Mouse (Mus musculus) hindbrain, embryonic 12.5 days (tissue): ENCODE results near the gene Pitx1. TPM values are rescaled to one million over a fixed set of nuclear protein-coding genes. Genes with fewer than 3 reads are reported as not detected.

ENCODE experiments used
- ATAC-seq: fragments of 200-750 bp; cut with Nextera tagmentation; 2 replicates; pipeline ENCODE4 v1.8.0; 2017; ENCODE audit warnings: moderate TSS enrichment; ENCODE audit not compliant: low FRiP score
- H3K27ac ChIP-seq: fragments of 300-500 bp; sonication (generic); 2 replicates; pipeline ENCODE4 v1.5.1; 2016; ENCODE audit warnings: mild to moderate bottlenecking
- H3K27me3 ChIP-seq: fragments of 300-500 bp; sonication (generic); 2 replicates; pipeline ENCODE4 v1.6.1; 2016; ENCODE audit warnings: mild to moderate bottlenecking
- H3K36me3 ChIP-seq: fragments of 300-500 bp; sonication (generic); 2 replicates; pipeline ENCODE4 v1.6.1; 2016; ENCODE audit warnings: mild to moderate bottlenecking
- H3K4me1 ChIP-seq: fragments of 300-500 bp; sonication (generic); 2 replicates; pipeline ENCODE4 v1.6.1; 2016
- H3K4me2 ChIP-seq: fragments of 300-500 bp; sonication (generic); replicated peaks from 2 replicates; pipeline ENCODE4 v1.6.1; 2016; ENCODE audit warnings: mild to moderate bottlenecking
- H3K4me3 ChIP-seq: fragments of 300-500 bp; sonication (generic); 2 replicates; pipeline ENCODE4 v1.5.1; 2016; ENCODE audit warnings: mild to moderate bottlenecking
- H3K9ac ChIP-seq: fragments of 300-500 bp; sonication (generic); 2 replicates; pipeline ENCODE4 v1.6.1; 2016; ENCODE audit warnings: mild to moderate bottlenecking, moderate library complexity
- H3K9me3 ChIP-seq: fragments of 300-500 bp; sonication (generic); replicated peaks from 2 replicates; pipeline ENCODE4 v1.6.1; 2016; ENCODE audit warnings: mild to moderate bottlenecking
- WGBS: fragments of 180-500 bp; shearing (Covaris S2); methylation state at CpG from one replicate; pipeline ENCODE4 v1.1.7; 2016; 5-methylcytosine and 5-hydroxymethylcytosine counted together
- polyA plus RNA-seq: library from polyadenylated mRNA; unstranded; fragments of >200 nt; fragmentation: Nextera tagmentation; extraction: Ambion mirVana; gene quantifications from 2 replicates; pipeline ENCODE4 v1.2.1, GENCODE M21; 2016

Pitx1 gene
- 0.61 and 0.81 TPM in 2 replicates for polyA plus RNA-seq

DNA sequence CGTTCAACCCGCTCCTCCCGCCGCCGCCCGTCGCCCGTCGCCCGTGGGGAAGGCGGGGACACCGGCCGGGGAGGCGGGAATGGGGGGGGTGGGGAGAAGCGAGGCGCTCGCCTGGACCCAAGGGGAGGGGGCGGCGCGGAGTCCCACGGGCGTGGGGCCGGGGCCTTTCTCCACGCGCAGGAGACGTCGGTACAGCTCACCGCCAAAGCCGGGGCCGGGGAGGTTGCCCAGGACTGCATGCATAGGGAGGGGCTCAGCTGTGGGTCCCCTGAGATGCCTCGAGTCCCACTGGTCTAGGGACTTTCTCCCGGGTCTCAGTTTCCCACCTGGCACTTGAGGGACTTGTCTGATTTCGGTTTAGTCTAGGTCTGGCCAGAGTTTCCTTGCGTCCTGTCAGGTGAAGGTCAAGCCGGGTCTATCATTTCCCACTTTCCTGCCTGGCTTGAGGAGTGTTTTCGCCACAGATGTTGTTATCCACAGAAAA is at the start of gene Pitx1:
Gene Pitx1, minus strand, starts transcription at position 51 of the 484 bp plus-strand sequence.
- peaks cover 24% of the 10 kb centered on the region for H3K4me1 ChIP-seq
- ATAC-seq, result no peak
- peaks cover 96% of the 10 kb centered on the region for H3K27me3 ChIP-seq
- no peaks in the 10 kb centered on the region for H3K9me3 ChIP-seq
- H3K9ac ChIP-seq, result no peak within 1 kb of the TSS
- H3K4me3 ChIP-seq, result 0 out of 2 replicates have a peak within 1 kb of the TSS, but pooled peaks have one; percentile 8
- H3K27ac ChIP-seq, result no peak within 1 kb of the TSS
- WGBS, result 3% methylated on average over 25 of the region's 36 CpGs
- no peaks in the 10 kb centered on the region for H3K36me3 ChIP-seq
- H3K4me2 ChIP-seq, result peak within 1 kb of the TSS; percentile 26; the same call in 1 of the 2 replicates

DNA sequence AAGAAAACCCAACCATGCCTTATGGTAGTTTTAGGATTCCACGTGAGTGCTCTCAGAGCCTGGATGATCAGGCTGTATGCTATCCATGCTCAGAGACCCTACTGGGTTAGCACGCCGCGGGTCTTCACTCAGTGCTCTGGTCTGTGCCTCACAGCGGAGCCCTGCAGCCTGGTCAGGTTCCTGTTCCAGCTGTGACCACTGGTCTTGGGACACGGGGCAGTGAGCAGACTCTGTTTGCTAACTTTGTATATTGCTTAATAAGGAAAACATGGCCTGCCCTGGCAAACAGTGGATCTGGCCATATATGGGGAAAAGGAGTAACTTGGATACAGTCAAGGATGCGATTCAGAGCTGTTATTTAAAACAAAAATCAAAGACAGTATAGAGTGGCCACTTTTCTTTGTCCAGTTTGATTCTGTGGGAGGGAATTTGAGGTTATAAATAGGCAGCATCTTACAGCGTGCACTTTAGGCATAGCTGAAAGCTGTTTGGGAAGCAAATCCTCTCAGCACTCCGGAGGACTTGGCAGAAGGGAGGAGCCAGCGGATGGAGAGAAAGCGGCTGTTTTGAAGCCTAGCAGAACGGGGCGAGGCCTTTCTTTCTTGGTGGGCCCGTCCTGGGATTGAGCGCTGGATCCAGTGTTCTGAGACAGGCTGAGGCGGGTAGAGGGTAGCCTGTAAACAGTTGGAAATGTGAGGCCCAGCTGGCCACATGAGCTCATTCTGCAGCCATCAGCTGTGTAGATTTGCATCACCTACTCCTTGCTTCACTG is 45.6 kb upstream of the Pitx1 start:
- Histone ChIP-seq H3K4me3 (no peak overlapping the region), H3K9ac (no peak overlapping the region), H3K27me3 (0 out of 2 replicates have a peak, but pooled peaks cover 5% of the 10 kb centered on the region), H3K36me3 (no peaks in the 10 kb centered on the region), H3K4me2 (no peak overlapping the region), H3K27ac (no peak overlapping the region), H3K9me3 (no peaks in the 10 kb centered on the region), H3K4me1 (no peaks in the 10 kb centered on the region; the same call in 1 of the 2 replicates)
- WGBS, result 68% methylated on average over 16 of the region's 16 CpGs
- ATAC-seq, result no peak

- H3K4me2 ChIP-seq, result no peak overlapping the region
- H3K9me3 ChIP-seq, result no peaks in the 10 kb centered on the region
- H3K36me3 ChIP-seq, result no peaks in the 10 kb centered on the region
- H3K27ac ChIP-seq, result no peak overlapping the region
- no peak for ATAC-seq
- H3K9ac ChIP-seq, result no peak overlapping the region
- 87% methylated on average over 4 of the region's 4 CpGs for WGBS
- H3K4me1 ChIP-seq, result no peaks in the 10 kb centered on the region
- no peak overlapping the region for H3K4me3 ChIP-seq
- H3K27me3 ChIP-seq, result 0 out of 2 replicates have a peak, but pooled peaks cover 5% of the 10 kb centered on the region
These were observed 42.4 kb upstream of the Pitx1 start for GRCm38 (mm10) chr13:55878353-55878752.

- H3K27ac ChIP-seq, result no peak overlapping the region
- WGBS, result 83% methylated on average over 7 of the region's 7 CpGs
- H3K9ac ChIP-seq, result no peak overlapping the region
- no peaks in the 10 kb centered on the region for H3K36me3 ChIP-seq
- no peak overlapping the region for H3K4me2 ChIP-seq
- ATAC-seq, result no peak
- no peak overlapping the region for H3K4me3 ChIP-seq
- H3K27me3 ChIP-seq, result peaks cover 11% of the 10 kb centered on the region; the same call in 1 of the 2 replicates
- no peaks in the 10 kb centered on the region; the same call in 1 of the 2 replicates for H3K9me3 ChIP-seq
- H3K4me1 ChIP-seq, result peaks cover 4% of the 10 kb centered on the region; the same call in 1 of the 2 replicates
These were observed 35.4 kb upstream of the Pitx1 start for GRCm38 (mm10) chr13:55871410-55871809.

DNA sequence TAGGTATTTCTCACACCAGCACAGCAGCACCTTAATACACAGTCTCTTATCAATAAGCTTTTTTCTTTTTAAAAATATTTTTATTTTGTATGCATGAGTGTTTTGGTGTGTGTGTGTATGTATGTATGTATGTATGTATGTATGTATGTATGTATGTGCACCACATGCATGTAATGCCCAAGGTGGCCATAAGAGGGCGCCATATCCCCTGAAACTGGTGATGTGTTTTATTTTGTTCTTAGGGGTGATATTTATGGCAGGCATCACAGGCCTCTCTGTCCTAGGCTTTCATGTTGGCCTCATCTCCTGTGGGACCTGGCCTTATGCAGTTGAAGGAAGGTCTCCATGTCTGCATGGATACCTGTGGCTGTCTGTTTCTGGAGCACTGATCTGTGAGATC is 34.0 kb upstream of the Pitx1 start:
- H3K9me3 ChIP-seq, result no peaks in the 10 kb centered on the region; the same call in 1 of the 2 replicates
- 88% methylated on average over 1 of the region's 1 CpGs for WGBS
- no peak for ATAC-seq

DNA sequence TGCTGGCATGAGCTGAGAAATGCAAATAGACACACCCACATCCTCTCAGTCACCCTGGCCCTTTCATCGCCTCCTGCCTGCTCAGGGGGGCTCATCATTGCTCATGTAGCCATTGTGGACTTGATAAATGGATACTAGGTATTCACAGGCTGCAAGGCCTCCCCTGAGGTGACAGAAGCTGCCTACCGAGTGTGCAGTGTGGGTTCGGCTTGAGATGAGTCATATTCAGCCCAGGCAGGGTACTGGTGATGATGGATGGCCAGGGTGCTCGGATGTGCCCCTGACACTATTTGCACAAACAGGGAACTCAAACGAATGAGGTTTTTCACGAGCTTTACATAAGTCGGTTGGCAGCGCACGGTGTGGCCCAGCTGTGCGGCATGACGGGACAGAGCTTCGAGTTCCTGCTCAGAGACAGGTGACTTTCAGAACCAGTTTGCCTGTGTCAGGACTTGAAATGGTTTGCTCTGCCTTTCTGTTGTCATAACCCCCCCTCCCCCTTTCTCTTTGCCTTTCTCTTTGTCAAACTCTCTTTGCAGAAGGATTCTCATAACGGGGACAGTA is 31.6 kb upstream of the Pitx1 start:
- 50% methylated on average over 13 of the region's 13 CpGs for WGBS

More for the DNA sequence above, 34.0 kb upstream of the Pitx1 start:
- Histone ChIP-seq H3K9ac (no peak overlapping the region), H3K4me2 (no peak overlapping the region), H3K4me3 (no peak overlapping the region), H3K27ac (no peak overlapping the region), H3K36me3 (no peaks in the 10 kb centered on the region), H3K4me1 (peaks cover 4% of the 10 kb centered on the region; the same call in 1 of the 2 replicates), H3K27me3 (peaks cover 13% of the 10 kb centered on the region; the same call in 1 of the 2 replicates)

DNA sequence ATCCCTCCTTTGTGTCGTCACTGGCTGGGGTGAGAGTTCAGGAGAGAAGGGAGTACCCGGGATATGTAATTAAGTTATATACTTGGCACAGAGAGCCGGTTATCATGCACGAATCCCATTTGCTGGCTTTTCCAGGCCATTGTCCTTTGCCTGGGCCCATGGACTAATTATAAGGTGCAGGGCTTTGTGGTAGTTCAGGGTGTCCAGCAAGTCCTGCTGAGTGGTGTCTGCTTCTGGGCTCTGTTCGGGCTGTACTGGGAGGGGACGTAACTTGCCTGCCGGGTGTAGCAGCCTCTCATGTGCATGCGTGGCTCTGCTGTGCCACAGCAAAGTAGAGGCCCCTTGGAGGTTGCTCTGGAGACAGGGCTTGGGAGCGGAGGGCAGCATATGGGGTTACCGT is 24.5 kb upstream of the Pitx1 start:
- no peak overlapping the region for H3K4me2 ChIP-seq
- no peak overlapping the region for H3K9ac ChIP-seq
- H3K9me3 ChIP-seq, result no peaks in the 10 kb centered on the region
- H3K27me3 ChIP-seq, result peaks cover 83% of the 10 kb centered on the region
- WGBS, result 62% methylated on average over 10 of the region's 10 CpGs
- no peak overlapping the region for H3K4me3 ChIP-seq
- ATAC-seq, result no peak
- H3K4me1 ChIP-seq, result peaks cover 6% of the 10 kb centered on the region
- no peaks in the 10 kb centered on the region for H3K36me3 ChIP-seq
- no peak overlapping the region for H3K27ac ChIP-seq

More for the DNA sequence above, 31.6 kb upstream of the Pitx1 start:
- Histone ChIP-seq H3K9me3 (no peaks in the 10 kb centered on the region; the same call in 1 of the 2 replicates), H3K27me3 (peaks cover 27% of the 10 kb centered on the region), H3K9ac (no peak overlapping the region), H3K36me3 (no peaks in the 10 kb centered on the region), H3K4me3 (no peak overlapping the region), H3K4me2 (no peak overlapping the region), H3K27ac (no peak overlapping the region), H3K4me1 (peaks cover 4% of the 10 kb centered on the region; the same call in 1 of the 2 replicates)
- no peak for ATAC-seq

- no peak for ATAC-seq
- peaks cover 90% of the 10 kb centered on the region for H3K27me3 ChIP-seq
These were observed 22.5 kb upstream of the Pitx1 start for GRCm38 (mm10) chr13:55858463-55858862.

DNA sequence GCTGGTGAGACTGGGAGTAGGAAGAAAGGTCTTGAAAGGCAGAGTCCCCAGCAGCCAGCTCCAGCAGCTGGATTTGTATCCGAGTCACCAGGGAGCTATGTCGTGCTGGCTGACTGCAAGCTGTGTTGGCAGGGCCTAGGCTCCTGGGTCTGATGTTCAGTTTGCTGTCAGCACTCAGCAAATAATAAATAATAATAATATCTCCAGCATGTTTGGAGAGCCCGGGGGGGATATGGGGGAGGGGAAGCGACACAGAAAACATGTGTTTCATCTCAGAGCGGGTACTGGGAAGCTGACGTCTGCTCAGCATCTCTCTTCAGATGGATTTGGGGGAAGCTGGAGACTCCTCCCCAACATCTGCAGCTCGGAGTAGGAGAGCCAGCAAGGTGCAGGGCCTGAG is 19.8 kb upstream of the Pitx1 start:
- H3K27me3 ChIP-seq, result peaks cover 95% of the 10 kb centered on the region
- ATAC-seq, result no peak
- WGBS, result 67% methylated on average over 7 of the region's 7 CpGs

More at GRCm38 (mm10) chr13:55858463-55858862, 22.5 kb upstream of the Pitx1 start:
- Histone ChIP-seq H3K9me3 (no peaks in the 10 kb centered on the region), H3K4me1 (peaks cover 6% of the 10 kb centered on the region), H3K9ac (no peak overlapping the region), H3K36me3 (no peaks in the 10 kb centered on the region), H3K4me3 (no peak overlapping the region), H3K4me2 (no peak overlapping the region), H3K27ac (no peak overlapping the region)
- 88% methylated on average over 5 of the region's 5 CpGs for WGBS

GRCm38 (mm10) chr13:55852205-55852604 is 16.2 kb upstream of the Pitx1 start:
- peaks cover 92% of the 10 kb centered on the region for H3K27me3 ChIP-seq

More for the DNA sequence above, 19.8 kb upstream of the Pitx1 start:
- H3K27ac ChIP-seq, result no peak overlapping the region
- H3K4me2 ChIP-seq, result no peak overlapping the region
- no peaks in the 10 kb centered on the region for H3K9me3 ChIP-seq
- H3K4me1 ChIP-seq, result peaks cover 6% of the 10 kb centered on the region
- H3K9ac ChIP-seq, result no peak overlapping the region
- no peaks in the 10 kb centered on the region for H3K36me3 ChIP-seq
- no peak overlapping the region for H3K4me3 ChIP-seq

GRCm38 (mm10) chr13:55850726-55851125 is 14.7 kb upstream of the Pitx1 start:
- H3K4me2 ChIP-seq, result no peak overlapping the region
- no peak overlapping the region for H3K9ac ChIP-seq
- peaks cover 5% of the 10 kb centered on the region for H3K4me1 ChIP-seq
- peaks cover 92% of the 10 kb centered on the region for H3K27me3 ChIP-seq
- WGBS, result 63% methylated on average over 5 of the region's 5 CpGs
- no peak overlapping the region for H3K27ac ChIP-seq
- ATAC-seq, result no peak
- H3K9me3 ChIP-seq, result no peaks in the 10 kb centered on the region
- no peak overlapping the region for H3K4me3 ChIP-seq
- no peaks in the 10 kb centered on the region for H3K36me3 ChIP-seq

More at GRCm38 (mm10) chr13:55852205-55852604, 16.2 kb upstream of the Pitx1 start:
- H3K36me3 ChIP-seq, result no peaks in the 10 kb centered on the region
- ATAC-seq, result no peak
- peaks cover 5% of the 10 kb centered on the region for H3K4me1 ChIP-seq
- no peak overlapping the region for H3K4me2 ChIP-seq
- H3K9ac ChIP-seq, result no peak overlapping the region
- no peaks in the 10 kb centered on the region for H3K9me3 ChIP-seq
- 73% methylated on average over 3 of the region's 3 CpGs for WGBS
- no peak overlapping the region for H3K27ac ChIP-seq
- no peak overlapping the region for H3K4me3 ChIP-seq

DNA sequence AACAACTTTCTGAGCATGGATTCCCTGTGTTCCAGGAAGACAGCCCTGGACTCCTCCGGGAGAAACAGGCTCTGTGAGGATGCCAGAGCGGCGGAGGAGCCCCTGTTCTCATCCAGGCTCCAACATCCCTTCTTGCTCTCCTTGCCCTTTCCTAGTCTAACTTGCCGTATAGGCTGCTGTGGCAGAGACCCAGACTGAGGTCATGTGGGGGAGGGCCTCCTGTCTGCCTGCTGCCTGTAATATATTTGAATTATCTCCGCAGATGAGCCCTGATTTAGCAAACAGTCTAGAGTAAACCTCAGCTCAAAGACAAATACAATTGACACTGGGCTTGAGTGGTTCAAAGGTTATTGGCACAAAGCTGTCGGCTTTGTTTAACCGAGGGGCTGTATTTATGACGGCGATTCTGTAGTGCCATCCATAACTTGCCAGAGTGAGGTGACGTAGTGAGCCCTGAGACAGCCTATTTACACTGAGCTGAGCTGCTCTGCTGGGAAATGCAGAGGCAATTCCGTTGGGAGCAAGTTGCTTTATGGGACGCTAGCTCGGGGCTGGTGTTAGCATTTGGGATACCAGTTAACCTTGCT is 12.7 kb upstream of the Pitx1 start:
- Histone ChIP-seq H3K4me3 (no peak overlapping the region), H3K27ac (no peak overlapping the region), H3K27me3 (peaks cover 85% of the 10 kb centered on the region), H3K4me1 (peaks cover 5% of the 10 kb centered on the region), H3K9ac (no peak overlapping the region), H3K4me2 (no peak overlapping the region), H3K36me3 (no peaks in the 10 kb centered on the region), H3K9me3 (no peaks in the 10 kb centered on the region)
- ATAC-seq, result no peak
- WGBS, result 65% methylated on average over 13 of the region's 13 CpGs
